Mouse (Mus musculus): ENCODE measurements around the gene 1700042G07Rik. TPM values are rescaled to one million over a fixed set of nuclear protein-coding genes. Genes with fewer than 3 reads are reported as not detected.
A peak's percentile ranks its signal among the peaks of the same experiment; 100 is the strongest.

1700042G07Rik gene
- polyA plus RNA-seq, 1 experiment = not detected

- H3K27ac ChIP-seq (ENCODE audit: insufficient read depth, low read depth, low read length) = no peak overlapping the region
- H3K4me1 ChIP-seq (ENCODE audit: control insufficient read depth, insufficient read depth, low read length) = peaks cover 7% of the 10 kb centered on the region
- TF ChIP-seq CTCF (IDR thresholded peaks at IDR 0.05; ENCODE audit: low read depth, low read length) (no peak), POLR2A (IDR thresholded peaks at IDR 0.05; ENCODE audit: borderline replicate concordance, low read depth, low read length) (no peak)
- no peak overlapping the region for H3K4me3 ChIP-seq (ENCODE audit: insufficient read depth, low read length)
Observed at GRCm38 (mm10) chr4:116159912-116160311, 13.3 kb upstream of the 1700042G07Rik start.

GRCm38 (mm10) chr4:116160769-116161168 is 12.4 kb upstream of the 1700042G07Rik start:
- Histone ChIP-seq H3K4me1 (ENCODE audit: control insufficient read depth, insufficient read depth, low read length) (peaks cover 7% of the 10 kb centered on the region), H3K4me3 (ENCODE audit: insufficient read depth, low read length) (no peak overlapping the region), H3K27ac (ENCODE audit: insufficient read depth, low read depth, low read length) (no peak overlapping the region)
- TF ChIP-seq CTCF (IDR thresholded peaks at IDR 0.05; ENCODE audit: low read depth, low read length) (no peak), POLR2A (IDR thresholded peaks at IDR 0.05; ENCODE audit: borderline replicate concordance, low read depth, low read length) (no peak)

GRCm38 (mm10) chr4:116162142-116162541 is 11.0 kb upstream of the 1700042G07Rik start:
- TF ChIP-seq POLR2A (IDR thresholded peaks at IDR 0.05; ENCODE audit: borderline replicate concordance, low read depth, low read length) = no peak
- TF ChIP-seq CTCF (IDR thresholded peaks at IDR 0.05; ENCODE audit: low read depth, low read length) = no peak
- Histone ChIP-seq H3K4me1 (ENCODE audit: control insufficient read depth, insufficient read depth, low read length) (peaks cover 7% of the 10 kb centered on the region), H3K4me3 (ENCODE audit: insufficient read depth, low read length) (no peak overlapping the region), H3K27ac (ENCODE audit: insufficient read depth, low read depth, low read length) (no peak overlapping the region)

- TF ChIP-seq CTCF (IDR thresholded peaks at IDR 0.05; ENCODE audit: low read depth, low read length) (no peak), POLR2A (IDR thresholded peaks at IDR 0.05; ENCODE audit: borderline replicate concordance, low read depth, low read length) (no peak)
- H3K4me3 ChIP-seq (ENCODE audit: insufficient read depth, low read length) = no peak overlapping the region
- H3K4me1 ChIP-seq (ENCODE audit: control insufficient read depth, insufficient read depth, low read length) = peaks cover 10% of the 10 kb centered on the region
- H3K27ac ChIP-seq (ENCODE audit: insufficient read depth, low read depth, low read length) = no peak overlapping the region
Observed at GRCm38 (mm10) chr4:116164759-116165554, 8.2 kb upstream of the 1700042G07Rik start.

- H3K4me1 ChIP-seq (ENCODE audit: control insufficient read depth, insufficient read depth, low read length) = peaks cover 10% of the 10 kb centered on the region
- H3K27ac ChIP-seq (ENCODE audit: insufficient read depth, low read depth, low read length) = no peak overlapping the region
- TF ChIP-seq CTCF (IDR thresholded peaks at IDR 0.05; ENCODE audit: low read depth, low read length) (no peak), POLR2A (IDR thresholded peaks at IDR 0.05; ENCODE audit: borderline replicate concordance, low read depth, low read length) (no peak)
- H3K4me3 ChIP-seq (ENCODE audit: insufficient read depth, low read length) = no peak overlapping the region
Observed at GRCm38 (mm10) chr4:116165708-116166407, 7.3 kb upstream of the 1700042G07Rik start.

GRCm38 (mm10) chr4:116167404-116167803 is 5.8 kb upstream of the 1700042G07Rik start, which contains the start of gene Tspan1:
Gene Tspan1 (minus strand): TSS chr4:116167601.
- Histone ChIP-seq H3K27ac (ENCODE audit: insufficient read depth, low read depth, low read length) (no peak within 1 kb of the TSS), H3K4me1 (ENCODE audit: control insufficient read depth, insufficient read depth, low read length) (peaks cover 10% of the 10 kb centered on the region), H3K4me3 (ENCODE audit: insufficient read depth, low read length) (no peak within 1 kb of the TSS)
- TF ChIP-seq POLR2A (IDR thresholded peaks at IDR 0.05; ENCODE audit: borderline replicate concordance, low read depth, low read length) (no peak), CTCF (IDR thresholded peaks at IDR 0.05; ENCODE audit: low read depth, low read length) (no peak)

- H3K4me3 ChIP-seq (ENCODE audit: insufficient read depth, low read length) = no peak overlapping the region
- peaks cover 9% of the 10 kb centered on the region for H3K4me1 ChIP-seq (ENCODE audit: control insufficient read depth, insufficient read depth, low read length)
- TF ChIP-seq CTCF (IDR thresholded peaks at IDR 0.05; ENCODE audit: low read depth, low read length) (peak; percentile 66), POLR2A (IDR thresholded peaks at IDR 0.05; ENCODE audit: borderline replicate concordance, low read depth, low read length) (no peak)
- no peak overlapping the region for H3K27ac ChIP-seq (ENCODE audit: insufficient read depth, low read depth, low read length)
Observed at GRCm38 (mm10) chr4:116168617-116169352, 4.4 kb upstream of the 1700042G07Rik start.

- no peak overlapping the region for H3K27ac ChIP-seq (ENCODE audit: insufficient read depth, low read depth, low read length)
- peaks cover 10% of the 10 kb centered on the region for H3K4me1 ChIP-seq (ENCODE audit: control insufficient read depth, insufficient read depth, low read length)
- no peak overlapping the region for H3K4me3 ChIP-seq (ENCODE audit: insufficient read depth, low read length)
- no peak for TF ChIP-seq CTCF (IDR thresholded peaks at IDR 0.05; ENCODE audit: low read depth, low read length)
- TF ChIP-seq POLR2A (IDR thresholded peaks at IDR 0.05; ENCODE audit: borderline replicate concordance, low read depth, low read length) = no peak
Observed at GRCm38 (mm10) chr4:116169353-116169672, 3.9 kb upstream of the 1700042G07Rik start.

GRCm38 (mm10) chr4:116173752-116174151 is 580 bp downstream of the 1700042G07Rik start:
- Histone ChIP-seq H3K27ac (ENCODE audit: insufficient read depth, low read depth, low read length) (no peak overlapping the region), H3K4me3 (ENCODE audit: insufficient read depth, low read length) (no peak overlapping the region), H3K4me1 (ENCODE audit: control insufficient read depth, insufficient read depth, low read length) (peaks cover 35% of the 10 kb centered on the region)
- TF ChIP-seq CTCF (IDR thresholded peaks at IDR 0.05; ENCODE audit: low read depth, low read length) (no peak), POLR2A (IDR thresholded peaks at IDR 0.05; ENCODE audit: borderline replicate concordance, low read depth, low read length) (no peak)

All from bone marrow macrophage, adult 2 months (primary cell).